Mouse (Mus musculus) limb, embryonic 13.5 days (tissue): Measurements from ENCODE around the gene Lrrc27. TPM values are rescaled to one million over a fixed set of nuclear protein-coding genes. Genes with fewer than 3 reads are reported as not detected.

Experiments
- ATAC-seq: fragments of 200-750 bp; cut with Nextera tagmentation; 2 replicates; pipeline ENCODE4 v1.8.0; 2017; ENCODE audit warnings: low read depth, moderate number of reproducible peaks, moderate TSS enrichment; ENCODE audit not compliant: low FRiP score
- H3K27ac ChIP-seq: fragments of 300-500 bp; sonication (generic); 2 replicates; pipeline ENCODE4 v1.5.1; 2015; ENCODE audit warnings: inconsistent platforms, mild to moderate bottlenecking, moderate library complexity
- H3K27me3 ChIP-seq: fragments of 300-500 bp; sonication (generic); 2 replicates; pipeline ENCODE4 v1.6.1; 2015; ENCODE audit warnings: mild to moderate bottlenecking, inconsistent platforms
- H3K36me3 ChIP-seq: fragments of 300-500 bp; sonication (generic); 2 replicates; pipeline ENCODE4 v1.6.1; 2015; ENCODE audit warnings: inconsistent platforms, mild to moderate bottlenecking, moderate library complexity
- H3K4me1 ChIP-seq: fragments of 300-500 bp; sonication (generic); 2 replicates; pipeline ENCODE4 v1.6.1; 2015; ENCODE audit warnings: inconsistent platforms
- H3K4me2 ChIP-seq: fragments of 300-500 bp; sonication (generic); replicated peaks from 2 replicates; pipeline ENCODE4 v1.6.1; 2015; ENCODE audit warnings: inconsistent platforms, mild to moderate bottlenecking, moderate library complexity
- H3K4me3 ChIP-seq: fragments of 300-500 bp; sonication (generic); 2 replicates; pipeline ENCODE4 v1.5.1; 2015; ENCODE audit warnings: moderate library complexity, mild to moderate bottlenecking, inconsistent platforms
- H3K9ac ChIP-seq: fragments of 300-500 bp; sonication (generic); 2 replicates; pipeline ENCODE4 v1.6.1; 2015; ENCODE audit warnings: mild to moderate bottlenecking, inconsistent platforms
- H3K9me3 ChIP-seq: fragments of 300-500 bp; sonication (generic); 2 replicates; pipeline ENCODE4 v1.6.1; 2016; ENCODE audit warnings: inconsistent platforms
- WGBS: fragments of 180-500 bp; shearing (Covaris S2); methylation state at CpG from one replicate; pipeline ENCODE4 v1.1.7; 2015; 5-methylcytosine and 5-hydroxymethylcytosine counted together
- polyA plus RNA-seq: library from polyadenylated mRNA; unstranded; fragments of >200 nt; fragmentation: Nextera tagmentation; extraction: Ambion mirVana; gene quantifications from 2 replicates; pipeline ENCODE4 v1.2.1, GENCODE M21; 2015

Lrrc27 gene
- polyA plus RNA-seq, 1 experiment from 2014 or later: 1.8 TPM

GRCm38 (mm10) chr7:139215516-139215915 lies 2.7 kb downstream of the Lrrc27 start:
- WGBS: 69% methylated on average over 1 of the region's 1 CpGs
- no peak overlapping the region for H3K27ac ChIP-seq
- ATAC-seq: no peak

GRCm38 (mm10) chr7:139215946-139216345 lies 3.2 kb downstream of the Lrrc27 start:
- peaks cover 17% of the 10 kb centered on the region for H3K4me1 ChIP-seq
- ATAC-seq: no peak
- no peaks in the 10 kb centered on the region for H3K9me3 ChIP-seq
- H3K9ac ChIP-seq: no peak overlapping the region
- H3K4me2 ChIP-seq: no peak overlapping the region
- no peaks in the 10 kb centered on the region for H3K27me3 ChIP-seq
- H3K36me3 ChIP-seq: no peaks in the 10 kb centered on the region
- no peak overlapping the region for H3K27ac ChIP-seq
- H3K4me3 ChIP-seq: no peak overlapping the region
- WGBS: 85% methylated on average over 7 of the region's 7 CpGs

More at GRCm38 (mm10) chr7:139215516-139215915, 2.7 kb downstream of the Lrrc27 start:
- Histone ChIP-seq H3K4me2 (no peak overlapping the region), H3K36me3 (no peaks in the 10 kb centered on the region), H3K9ac (no peak overlapping the region), H3K9me3 (no peaks in the 10 kb centered on the region), H3K27me3 (no peaks in the 10 kb centered on the region), H3K4me1 (peaks cover 17% of the 10 kb centered on the region), H3K4me3 (no peak overlapping the region)

GRCm38 (mm10) chr7:139216464-139216863 lies 3.7 kb downstream of the Lrrc27 start:
- WGBS: 92% methylated on average over 9 of the region's 9 CpGs
- H3K4me2 ChIP-seq: no peak overlapping the region
- no peaks in the 10 kb centered on the region for H3K27me3 ChIP-seq
- H3K36me3 ChIP-seq: no peaks in the 10 kb centered on the region
- H3K4me1 ChIP-seq: peaks cover 17% of the 10 kb centered on the region
- H3K4me3 ChIP-seq: no peak overlapping the region
- no peak for ATAC-seq
- no peaks in the 10 kb centered on the region for H3K9me3 ChIP-seq
- H3K9ac ChIP-seq: no peak overlapping the region
- H3K27ac ChIP-seq: no peak overlapping the region

GRCm38 (mm10) chr7:139217046-139217445 lies 4.3 kb downstream of the Lrrc27 start:
- H3K9me3 ChIP-seq: no peaks in the 10 kb centered on the region
- H3K9ac ChIP-seq: no peak overlapping the region
- no peak for ATAC-seq
- H3K36me3 ChIP-seq: no peaks in the 10 kb centered on the region
- H3K27ac ChIP-seq: no peak overlapping the region
- peaks cover 17% of the 10 kb centered on the region for H3K4me1 ChIP-seq
- no peak overlapping the region for H3K4me3 ChIP-seq
- no peak overlapping the region for H3K4me2 ChIP-seq
- 80% methylated on average over 7 of the region's 7 CpGs for WGBS
- no peaks in the 10 kb centered on the region for H3K27me3 ChIP-seq

- ATAC-seq: no peak
- H3K9ac ChIP-seq: no peak overlapping the region
- H3K9me3 ChIP-seq: no peaks in the 10 kb centered on the region
- H3K36me3 ChIP-seq: no peaks in the 10 kb centered on the region
- no peak overlapping the region for H3K27ac ChIP-seq
- 65% methylated on average over 6 of the region's 6 CpGs for WGBS
- H3K4me1 ChIP-seq: peaks cover 10% of the 10 kb centered on the region; the same call in 1 of the 2 replicates
- no peak overlapping the region for H3K4me3 ChIP-seq
- no peak overlapping the region for H3K4me2 ChIP-seq
- no peaks in the 10 kb centered on the region for H3K27me3 ChIP-seq
Measured at GRCm38 (mm10) chr7:139218641-139219415, 6.0 kb downstream of the Lrrc27 start.

- H3K4me2 ChIP-seq: no peak overlapping the region
- peaks cover 9% of the 10 kb centered on the region; the same call in 1 of the 2 replicates for H3K4me1 ChIP-seq
- 78% methylated on average over 5 of the region's 5 CpGs for WGBS
- no peaks in the 10 kb centered on the region for H3K9me3 ChIP-seq
- H3K4me3 ChIP-seq: no peak overlapping the region
- H3K36me3 ChIP-seq: no peaks in the 10 kb centered on the region
- H3K9ac ChIP-seq: no peak overlapping the region
- H3K27me3 ChIP-seq: no peaks in the 10 kb centered on the region
- ATAC-seq: no peak
- no peak overlapping the region for H3K27ac ChIP-seq
Measured at GRCm38 (mm10) chr7:139219486-139219885, 6.7 kb downstream of the Lrrc27 start.

- H3K4me1 ChIP-seq: peaks cover 9% of the 10 kb centered on the region; the same call in 1 of the 2 replicates
- H3K9me3 ChIP-seq: no peaks in the 10 kb centered on the region
- no peaks in the 10 kb centered on the region for H3K27me3 ChIP-seq
- WGBS: 40% methylated on average over 2 of the region's 2 CpGs
- H3K9ac ChIP-seq: no peak overlapping the region
- H3K4me3 ChIP-seq: no peak overlapping the region
- no peak for ATAC-seq
- no peak overlapping the region for H3K27ac ChIP-seq
- H3K4me2 ChIP-seq: no peak overlapping the region
- H3K36me3 ChIP-seq: no peaks in the 10 kb centered on the region
Measured at GRCm38 (mm10) chr7:139220303-139220702, 7.5 kb downstream of the Lrrc27 start.

- no peak overlapping the region for H3K9ac ChIP-seq
- 78% methylated on average over 5 of the region's 5 CpGs for WGBS
- no peak for ATAC-seq
Measured at GRCm38 (mm10) chr7:139221072-139221471, 8.3 kb downstream of the Lrrc27 start.

GRCm38 (mm10) chr7:139221856-139222255 lies 9.1 kb downstream of the Lrrc27 start:
- Histone ChIP-seq H3K9me3 (no peaks in the 10 kb centered on the region), H3K4me2 (no peak overlapping the region), H3K36me3 (no peaks in the 10 kb centered on the region), H3K9ac (no peak overlapping the region), H3K27me3 (no peaks in the 10 kb centered on the region), H3K4me3 (no peak overlapping the region), H3K4me1 (peaks cover 13% of the 10 kb centered on the region; the same call in 1 of the 2 replicates), H3K27ac (no peak overlapping the region)
- 69% methylated on average over 2 of the region's 2 CpGs for WGBS
- no peak for ATAC-seq

More at GRCm38 (mm10) chr7:139221072-139221471, 8.3 kb downstream of the Lrrc27 start:
- Histone ChIP-seq H3K4me2 (no peak overlapping the region), H3K4me1 (peaks cover 13% of the 10 kb centered on the region; the same call in 1 of the 2 replicates), H3K36me3 (no peaks in the 10 kb centered on the region), H3K27me3 (no peaks in the 10 kb centered on the region), H3K27ac (no peak overlapping the region), H3K9me3 (no peaks in the 10 kb centered on the region), H3K4me3 (no peak overlapping the region)

- ATAC-seq: no peak
- WGBS: 79% methylated on average over 4 of the region's 4 CpGs
- Histone ChIP-seq H3K4me1 (peaks cover 13% of the 10 kb centered on the region; the same call in 1 of the 2 replicates), H3K27me3 (no peaks in the 10 kb centered on the region), H3K36me3 (no peaks in the 10 kb centered on the region), H3K27ac (no peak overlapping the region), H3K4me3 (no peak overlapping the region), H3K9me3 (no peaks in the 10 kb centered on the region), H3K9ac (no peak overlapping the region), H3K4me2 (no peak overlapping the region)
Measured at GRCm38 (mm10) chr7:139222341-139222740, 9.6 kb downstream of the Lrrc27 start.

GRCm38 (mm10) chr7:139224070-139224469 lies 11.3 kb downstream of the Lrrc27 start:
- no peak overlapping the region for H3K9ac ChIP-seq
- ATAC-seq: no peak
- WGBS: 76% methylated on average over 1 of the region's 1 CpGs

GRCm38 (mm10) chr7:139224725-139225124 lies 11.9 kb downstream of the Lrrc27 start:
- Histone ChIP-seq H3K27ac (no peak overlapping the region), H3K9me3 (no peaks in the 10 kb centered on the region), H3K4me1 (0 out of 2 replicates have a peak, but pooled peaks cover 4% of the 10 kb centered on the region), H3K9ac (no peak overlapping the region), H3K4me2 (no peak overlapping the region), H3K4me3 (no peak overlapping the region), H3K36me3 (no peaks in the 10 kb centered on the region), H3K27me3 (no peaks in the 10 kb centered on the region)
- ATAC-seq: no peak
- WGBS: 74% methylated on average over 8 of the region's 8 CpGs

More at GRCm38 (mm10) chr7:139224070-139224469, 11.3 kb downstream of the Lrrc27 start:
- no peaks in the 10 kb centered on the region for H3K27me3 ChIP-seq
- H3K4me3 ChIP-seq: no peak overlapping the region
- H3K4me2 ChIP-seq: no peak overlapping the region
- H3K9me3 ChIP-seq: no peaks in the 10 kb centered on the region
- no peaks in the 10 kb centered on the region for H3K36me3 ChIP-seq
- H3K27ac ChIP-seq: no peak overlapping the region
- peaks cover 4% of the 10 kb centered on the region; the same call in 1 of the 2 replicates for H3K4me1 ChIP-seq
